Mouse (Mus musculus) G1E (cell line): ENCODE measurements at regions not wholly inside any gene's neighbourhood (a gene's known extent, or its start where the extent isn't known, plus 50 kb on each side); places are given as distances from the start of the nearest gene placed in this dataset.

Source experiments
- CTCF ChIP-seq: IDR thresholded peaks from 2 replicates; pipeline ENCODE4 v1.5.1; 2012; ENCODE audit warnings: low read depth, low read length, inconsistent platforms, mixed read lengths
- GATA1 ChIP-seq: IDR thresholded peaks from 2 replicates; pipeline ENCODE4 v1.6.1; 2012; ENCODE audit warnings: borderline replicate concordance, low read length, inconsistent platforms, mixed read lengths
- POLR2AphosphoS5 ChIP-seq: IDR thresholded peaks from 2 replicates; pipeline ENCODE4 v1.6.1; 2012; ENCODE audit warnings: low read depth, low read length, inconsistent platforms; ENCODE audit not compliant: insufficient replicate concordance

GRCm38 (mm10) chr13:52239563-52239962 lies 291.5 kb downstream of the Diras2 start:
- TF ChIP-seq CTCF (no peak), GATA1 (no peak), POLR2AphosphoS5 (no peak)
